Mouse (Mus musculus): ENCODE measurements around the gene Cmc4.

The Cmc4 gene

DNA sequence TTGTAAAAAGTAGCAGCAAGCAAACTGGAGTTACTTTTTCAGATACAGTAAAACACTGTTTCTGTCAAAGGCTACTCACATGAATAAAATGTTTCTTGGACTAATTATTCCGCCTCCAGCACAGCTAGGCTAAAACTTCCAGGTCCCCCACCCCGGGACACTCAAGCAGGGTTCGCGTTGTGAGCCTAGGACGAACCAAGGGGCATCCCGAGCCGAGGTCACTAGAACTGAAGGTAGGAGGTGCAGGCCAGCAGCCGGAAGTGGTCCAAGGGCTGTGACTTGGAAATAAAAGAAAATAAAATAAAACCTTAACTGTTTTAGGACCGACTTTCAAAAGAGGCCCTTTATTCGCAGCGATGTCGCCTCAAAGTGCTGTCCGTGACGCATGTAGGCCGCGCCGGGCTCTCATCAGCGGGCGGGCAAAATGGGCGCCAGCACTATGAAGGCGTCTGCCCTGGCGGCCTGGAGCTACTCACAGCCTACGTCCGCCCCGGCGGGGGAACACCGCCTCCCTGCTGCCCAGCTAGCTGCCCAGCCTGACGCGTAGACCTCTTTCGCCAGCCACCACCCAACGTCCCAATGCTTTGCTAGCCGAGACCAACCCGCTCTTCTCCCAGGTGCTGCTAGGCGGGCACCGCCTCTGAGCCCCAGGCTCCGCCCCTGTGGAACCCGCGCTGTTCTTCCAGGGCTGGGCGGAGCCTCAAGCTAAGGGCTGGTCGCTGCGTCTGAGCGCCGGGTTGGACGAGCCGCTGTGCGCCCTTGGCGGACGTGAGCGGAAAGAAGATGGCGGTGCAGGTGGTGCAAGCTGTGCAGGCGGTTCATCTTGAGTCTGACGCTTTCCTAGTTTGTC is at the start of gene Cmc4, which contains the start of the genes Mtcp1 and Brcc3:
Cmc4 (minus strand) TSS at position 649 of the 850 bp plus-strand sequence.
Mtcp1 (minus strand) TSS at position 653 of the 850 bp plus-strand sequence.
Brcc3 (plus strand) TSS at position 693 of the 850 bp plus-strand sequence.
- peak; percentile 78 for DNase-seq (ENCODE audit: low read depth, low spot score)

GRCm38 (mm10) chrX:75454597-75454996 is 38.2 kb upstream of the Cmc4 start:
- DNase-seq (ENCODE audit: low read depth, low spot score) = no peak

DNA sequence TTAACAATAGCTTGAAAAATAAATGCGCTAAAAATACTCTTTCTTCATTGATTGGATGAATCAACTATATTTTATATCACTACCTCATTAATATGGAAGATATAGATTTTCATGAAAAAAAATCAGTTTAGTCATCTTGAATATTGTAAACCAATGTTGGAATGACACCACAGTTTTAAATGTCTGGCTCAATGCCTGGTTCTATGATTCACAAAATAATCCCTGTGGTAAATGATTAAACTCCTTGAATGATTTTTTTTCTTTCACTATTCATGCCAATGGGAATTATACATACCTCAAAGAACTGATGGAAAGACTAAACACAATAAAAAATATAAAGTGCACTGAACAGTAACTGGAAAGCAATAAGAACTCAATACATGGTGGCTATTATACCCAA is 6.7 kb downstream of the Cmc4 start:
- DNase-seq (ENCODE audit: low read depth, low spot score) = no peak

- no peak for DNase-seq (ENCODE audit: low read depth, low spot score)
These were observed 13.0 kb downstream of the Cmc4 start for GRCm38 (mm10) chrX:75403350-75403749.

DNA sequence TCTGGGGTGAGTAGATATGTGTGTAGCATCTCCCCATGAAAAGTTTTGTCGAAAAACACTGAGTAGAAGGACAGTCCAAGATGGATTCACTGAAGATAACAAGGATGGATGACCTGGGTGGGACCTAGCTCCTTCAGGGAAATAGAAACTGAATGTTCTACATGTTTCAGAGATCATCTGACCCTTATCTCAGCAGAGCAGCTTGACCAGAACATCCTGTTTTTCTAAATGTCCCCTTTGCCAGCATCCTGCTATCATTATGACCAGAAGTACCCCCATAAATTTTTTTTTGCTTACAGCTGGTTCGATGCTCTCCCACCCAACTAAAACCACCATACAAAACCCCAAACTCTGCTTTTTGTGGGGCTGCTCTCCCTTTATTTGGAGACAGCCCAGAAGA is 13.7 kb downstream of the Cmc4 start:
- DNase-seq (ENCODE audit: low read depth, low spot score) = no peak

DNA sequence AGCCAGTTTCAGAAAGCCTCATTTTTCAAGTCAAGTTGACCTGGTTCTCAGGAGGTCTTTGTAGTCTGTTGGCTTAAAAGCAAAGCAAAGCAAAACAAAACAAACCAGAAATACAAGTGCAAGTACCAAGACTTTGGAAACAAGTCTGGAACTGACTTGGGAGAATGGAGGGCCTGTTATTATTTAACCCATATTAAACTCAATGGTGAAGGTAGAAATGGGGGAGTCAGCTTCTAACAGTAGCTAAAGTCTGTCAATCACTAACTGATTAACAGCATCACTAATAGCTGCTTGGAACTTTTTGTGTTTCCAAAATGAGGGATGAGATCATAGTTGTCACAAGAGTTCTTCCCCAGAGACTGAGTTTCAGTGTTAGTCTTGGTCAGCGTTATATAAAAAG is 16.9 kb downstream of the Cmc4 start:
- no peak for DNase-seq (ENCODE audit: low read depth, low spot score)

- DNase-seq (ENCODE audit: low read depth, low spot score) = peak; percentile 57
These were observed 34.1 kb downstream of the Cmc4 start, which contains the start of the genes Fundc2 and F8 for GRCm38 (mm10) chrX:75382195-75382771. Gene Fundc2 (plus strand): TSS chrX:75382399. Gene F8 (minus strand): TSS chrX:75382615.

DNA sequence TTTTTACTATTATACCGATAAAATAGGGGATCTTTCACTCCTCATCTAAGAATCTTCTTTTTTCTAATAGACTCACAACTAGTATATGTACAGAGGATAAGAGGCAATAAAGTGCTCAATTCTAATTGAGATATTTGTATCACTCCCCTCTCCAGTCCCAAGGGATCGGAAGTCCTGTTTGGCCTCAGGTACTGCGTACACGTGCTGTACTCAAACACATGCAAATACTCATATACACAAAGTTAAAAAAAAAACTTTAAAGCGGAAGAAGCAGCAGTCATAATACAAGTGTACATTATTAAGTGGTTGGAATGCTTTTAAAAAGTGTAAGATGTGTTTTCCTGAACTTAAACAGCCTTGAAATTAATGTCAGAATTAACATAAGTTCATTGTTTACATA is 34.7 kb downstream of the Cmc4 start:
- DNase-seq (ENCODE audit: low read depth, low spot score) = no peak

DNA sequence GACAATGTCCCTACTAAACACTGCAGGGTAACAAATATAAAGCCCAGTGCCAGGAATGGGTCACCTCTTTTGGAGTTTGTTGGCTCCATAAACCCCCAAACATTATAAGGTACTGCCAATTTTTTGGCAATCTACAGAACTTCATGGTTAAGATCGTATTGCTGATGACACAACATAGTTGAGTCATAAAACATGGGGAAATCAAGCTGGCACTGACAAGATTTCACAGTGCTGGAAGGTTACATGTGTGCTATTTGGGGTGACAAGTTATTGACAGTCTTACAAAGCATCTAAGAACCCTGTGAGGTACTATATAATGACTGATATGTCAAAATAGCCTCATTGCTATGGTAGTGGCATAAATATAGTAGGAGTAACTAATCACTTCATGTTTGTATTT is 35.2 kb downstream of the Cmc4 start:
- no peak for DNase-seq (ENCODE audit: low read depth, low spot score)

- no peak for DNase-seq (ENCODE audit: low read depth, low spot score)
These were observed 39.6 kb downstream of the Cmc4 start for GRCm38 (mm10) chrX:75376815-75377214.

DNA sequence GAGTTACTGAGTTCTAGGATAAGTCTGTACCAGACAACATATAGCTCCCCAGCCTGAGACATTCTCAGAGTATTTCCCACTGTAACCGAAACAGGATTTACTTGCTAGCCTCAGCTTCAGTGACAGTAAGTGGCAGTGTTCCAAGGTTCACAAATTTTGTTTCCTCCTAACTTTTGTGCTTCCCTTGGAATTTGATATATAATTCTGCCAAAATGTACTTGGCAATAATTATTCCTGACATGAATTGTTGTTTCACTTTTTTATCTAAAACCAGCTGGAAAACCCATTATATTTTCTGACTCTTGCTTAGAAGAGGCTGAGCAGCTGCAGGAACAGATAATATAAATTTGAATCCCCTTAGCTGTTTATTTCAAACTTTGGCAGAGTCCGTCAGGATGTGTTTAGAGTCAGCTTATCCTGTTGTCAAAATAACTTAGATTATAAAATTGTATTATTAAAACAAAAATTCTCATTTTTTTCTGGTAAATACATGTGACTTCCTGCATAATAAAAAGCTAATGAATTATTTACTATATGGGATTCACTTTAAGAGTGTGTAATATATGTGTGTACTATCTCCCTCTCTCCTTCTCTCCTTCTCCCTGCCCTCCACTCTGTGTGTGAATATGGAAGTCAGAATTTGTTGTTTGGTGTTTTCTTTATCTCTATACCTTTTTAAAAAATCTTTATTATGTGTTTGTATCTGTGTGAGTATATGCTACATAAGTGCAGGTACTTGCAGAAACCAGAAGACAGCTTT is 43.5 kb downstream of the Cmc4 start:
- no peak for DNase-seq (ENCODE audit: low read depth, low spot score)

- DNase-seq (ENCODE audit: low read depth, low spot score) = no peak
These were observed 46.2 kb downstream of the Cmc4 start for GRCm38 (mm10) chrX:75370197-75370596.
